Mouse (Mus musculus): ENCODE measurements around the gene Sfmbt1.

DNA sequence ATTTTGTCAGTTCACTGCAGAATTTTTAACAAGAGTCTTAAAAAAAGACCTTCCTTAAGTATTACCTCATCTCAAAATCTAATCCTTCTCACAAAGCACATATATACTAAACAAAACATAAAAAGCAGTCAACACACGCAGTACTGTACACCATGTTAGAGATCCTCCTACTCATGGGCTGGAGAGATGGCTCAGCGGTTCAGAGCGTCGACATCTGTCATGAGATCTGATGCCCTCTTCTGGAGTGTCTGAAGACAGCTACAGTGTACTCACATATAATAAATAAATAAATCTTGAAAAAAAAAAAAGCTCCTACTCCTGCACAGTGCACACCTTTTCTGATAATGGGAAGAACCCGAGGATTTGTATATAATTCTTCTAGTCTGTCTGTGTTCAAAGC lies 7.8 kb downstream of the Sfmbt1 start:
- TF ChIP-seq POLR2A (IDR thresholded peaks at IDR 0.05; ENCODE audit: borderline replicate concordance, low read depth, low read length) (no peak), CTCF (IDR thresholded peaks at IDR 0.05; ENCODE audit: low read depth, low read length) (no peak)
